Mouse (Mus musculus): ENCODE measurements around the gene Cryga. TPM values are rescaled to one million over a fixed set of nuclear protein-coding genes. Genes with fewer than 3 reads are reported as not detected.

The Cryga gene
- not detected in 2 replicates for polyA plus RNA-seq (2012; ENCODE audit: insufficient read depth, low replicate concordance)

GRCm38 (mm10) chr1:65103273-65103672, at the start of gene Cryga:
Gene Cryga, minus strand, starts transcription at chr1:65103373.
- Histone ChIP-seq H3K9me3 (no peaks in the 10 kb centered on the region), H3K36me3 (replicated peaks; ENCODE audit: low read length) (no peaks in the 10 kb centered on the region), H3K4me1 (peaks cover 5% of the 10 kb centered on the region; the same call in 1 of the 2 replicates), H3K4me3 (replicated peaks) (no peak within 1 kb of the TSS), H3K27me3 (replicated peaks) (peaks cover 2% of the 10 kb centered on the region)
- TF ChIP-seq GATA1 (IDR thresholded peaks at IDR 0.05; ENCODE audit: borderline replicate concordance, low read length) = no peak
- TF ChIP-seq FLI1 (IDR thresholded peaks at IDR 0.05; ENCODE audit: low read length) = no peak

GRCm38 (mm10) chr1:65147971-65148370, 44.8 kb upstream of the Cryga start:
- peaks cover 7% of the 10 kb centered on the region for H3K9me3 ChIP-seq
- H3K27me3 ChIP-seq (replicated peaks) = no peaks in the 10 kb centered on the region
- no peak overlapping the region for H3K4me3 ChIP-seq (replicated peaks)
- H3K36me3 ChIP-seq (replicated peaks; ENCODE audit: low read length) = no peaks in the 10 kb centered on the region
- TF ChIP-seq GATA1 (IDR thresholded peaks at IDR 0.05; ENCODE audit: borderline replicate concordance, low read length) (no peak), FLI1 (IDR thresholded peaks at IDR 0.05; ENCODE audit: low read length) (no peak)
- H3K4me1 ChIP-seq = peaks cover 3% of the 10 kb centered on the region; the same call in 1 of the 2 replicates

- TF ChIP-seq FLI1 (IDR thresholded peaks at IDR 0.05; ENCODE audit: low read length) (no peak), GATA1 (IDR thresholded peaks at IDR 0.05; ENCODE audit: borderline replicate concordance, low read length) (no peak)
- H3K4me1 ChIP-seq = peaks cover 3% of the 10 kb centered on the region; the same call in 1 of the 2 replicates
- H3K9me3 ChIP-seq = peaks cover 12% of the 10 kb centered on the region
- no peaks in the 10 kb centered on the region for H3K36me3 ChIP-seq (replicated peaks; ENCODE audit: low read length)
- H3K27me3 ChIP-seq (replicated peaks) = no peaks in the 10 kb centered on the region
- H3K4me3 ChIP-seq (replicated peaks) = no peak overlapping the region
These were observed 44.2 kb upstream of the Cryga start for GRCm38 (mm10) chr1:65147326-65147725.

- TF ChIP-seq GATA1 (IDR thresholded peaks at IDR 0.05; ENCODE audit: borderline replicate concordance, low read length) = no peak
- no peak for TF ChIP-seq FLI1 (IDR thresholded peaks at IDR 0.05; ENCODE audit: low read length)
- peaks cover 16% of the 10 kb centered on the region for H3K9me3 ChIP-seq
- H3K27me3 ChIP-seq (replicated peaks) = no peaks in the 10 kb centered on the region
- H3K36me3 ChIP-seq (replicated peaks; ENCODE audit: low read length) = no peaks in the 10 kb centered on the region
- H3K4me1 ChIP-seq = peaks cover 3% of the 10 kb centered on the region; the same call in 1 of the 2 replicates
- H3K4me3 ChIP-seq (replicated peaks) = no peak overlapping the region
These were observed 43.4 kb upstream of the Cryga start for GRCm38 (mm10) chr1:65146601-65147000.

GRCm38 (mm10) chr1:65144783-65145182, 41.6 kb upstream of the Cryga start:
- Histone ChIP-seq H3K4me3 (replicated peaks) (no peak overlapping the region), H3K4me1 (peaks cover 3% of the 10 kb centered on the region; the same call in 1 of the 2 replicates), H3K9me3 (peaks cover 20% of the 10 kb centered on the region), H3K36me3 (replicated peaks; ENCODE audit: low read length) (no peaks in the 10 kb centered on the region), H3K27me3 (replicated peaks) (no peaks in the 10 kb centered on the region)
- TF ChIP-seq FLI1 (IDR thresholded peaks at IDR 0.05; ENCODE audit: low read length) (no peak), GATA1 (IDR thresholded peaks at IDR 0.05; ENCODE audit: borderline replicate concordance, low read length) (no peak)

- no peaks in the 10 kb centered on the region for H3K4me1 ChIP-seq
- H3K4me3 ChIP-seq (replicated peaks) = no peak overlapping the region
- peaks cover 29% of the 10 kb centered on the region for H3K9me3 ChIP-seq
- peaks cover 4% of the 10 kb centered on the region for H3K27me3 ChIP-seq (replicated peaks)
- TF ChIP-seq GATA1 (IDR thresholded peaks at IDR 0.05; ENCODE audit: borderline replicate concordance, low read length) (no peak), FLI1 (IDR thresholded peaks at IDR 0.05; ENCODE audit: low read length) (no peak)
- H3K36me3 ChIP-seq (replicated peaks; ENCODE audit: low read length) = no peaks in the 10 kb centered on the region
These were observed 34.4 kb upstream of the Cryga start for GRCm38 (mm10) chr1:65137560-65137959.

- TF ChIP-seq GATA1 (IDR thresholded peaks at IDR 0.05; ENCODE audit: borderline replicate concordance, low read length) (no peak), FLI1 (IDR thresholded peaks at IDR 0.05; ENCODE audit: low read length) (no peak)
- H3K27me3 ChIP-seq (replicated peaks) = peaks cover 6% of the 10 kb centered on the region
These were observed 29.7 kb upstream of the Cryga start for GRCm38 (mm10) chr1:65132833-65133232.

GRCm38 (mm10) chr1:65131671-65132070, 28.5 kb upstream of the Cryga start:
- Histone ChIP-seq H3K27me3 (replicated peaks) (peaks cover 6% of the 10 kb centered on the region), H3K36me3 (replicated peaks; ENCODE audit: low read length) (no peaks in the 10 kb centered on the region), H3K4me1 (no peaks in the 10 kb centered on the region), H3K4me3 (replicated peaks) (no peak overlapping the region), H3K9me3 (peaks cover 11% of the 10 kb centered on the region)
- TF ChIP-seq GATA1 (IDR thresholded peaks at IDR 0.05; ENCODE audit: borderline replicate concordance, low read length) (no peak), FLI1 (IDR thresholded peaks at IDR 0.05; ENCODE audit: low read length) (no peak)

More at GRCm38 (mm10) chr1:65132833-65133232, 29.7 kb upstream of the Cryga start:
- Histone ChIP-seq H3K36me3 (replicated peaks; ENCODE audit: low read length) (no peaks in the 10 kb centered on the region), H3K9me3 (peaks cover 17% of the 10 kb centered on the region), H3K4me3 (replicated peaks) (no peak overlapping the region), H3K4me1 (no peaks in the 10 kb centered on the region)

GRCm38 (mm10) chr1:65130226-65130625, 27.1 kb upstream of the Cryga start:
- H3K27me3 ChIP-seq (replicated peaks) = peaks cover 4% of the 10 kb centered on the region
- H3K4me3 ChIP-seq (replicated peaks) = no peak overlapping the region
- TF ChIP-seq GATA1 (IDR thresholded peaks at IDR 0.05; ENCODE audit: borderline replicate concordance, low read length) (no peak), FLI1 (IDR thresholded peaks at IDR 0.05; ENCODE audit: low read length) (no peak)
- peaks cover 11% of the 10 kb centered on the region for H3K9me3 ChIP-seq
- no peaks in the 10 kb centered on the region for H3K36me3 ChIP-seq (replicated peaks; ENCODE audit: low read length)
- H3K4me1 ChIP-seq = no peaks in the 10 kb centered on the region

- H3K9me3 ChIP-seq = peaks cover 11% of the 10 kb centered on the region
- TF ChIP-seq GATA1 (IDR thresholded peaks at IDR 0.05; ENCODE audit: borderline replicate concordance, low read length) (no peak), FLI1 (IDR thresholded peaks at IDR 0.05; ENCODE audit: low read length) (no peak)
- H3K4me3 ChIP-seq (replicated peaks) = no peak overlapping the region
- H3K27me3 ChIP-seq (replicated peaks) = peaks cover 4% of the 10 kb centered on the region
- no peaks in the 10 kb centered on the region for H3K36me3 ChIP-seq (replicated peaks; ENCODE audit: low read length)
- no peaks in the 10 kb centered on the region for H3K4me1 ChIP-seq
These were observed 26.5 kb upstream of the Cryga start for GRCm38 (mm10) chr1:65129634-65130180.
